8 mouse cellular contexts compared by ENCODE assay signal in genomic region chrX:52745462-52745861, GRCm38 (mm10). TPM values are rescaled to one million over a fixed set of nuclear protein-coding genes. Genes with fewer than 3 reads are reported as not detected.
DNase-seq lines count a peak whose midpoint lies in the region; ATAC-seq and TF ChIP-seq lines count a peak whose summit lies in the region.

No protein-coding gene starts in this region.

- H3K4me1 ChIP-seq in heart, embryonic 14.5 days (ENCODE audit: control insufficient read depth in 2 of 2, insufficient read depth in 2 of 2, low read length in 2 of 2): peaks cover 0 to 2% of the 10 kb centered on the region in 2 experiments; a peak in 1 of 4 replicates
- peaks cover 7% of the 10 kb centered on the region; the same call in 1 of the 2 replicates for H3K4me1 ChIP-seq in midbrain, embryonic 12.5 days
- H3K4me1 ChIP-seq in midbrain, embryonic 16.5 days (ENCODE audit: control insufficient read depth, insufficient read depth, low read length): no peaks in the 10 kb centered on the region; the same call in 1 of the 2 replicates
- peaks cover 12% of the 10 kb centered on the region for H3K4me1 ChIP-seq in limb, embryonic 10.5 days
- no peaks in the 10 kb centered on the region for H3K4me1 ChIP-seq in stomach, postnatal 0 days (replicated peaks; ENCODE audit: control insufficient read depth, insufficient read depth)

- no peaks in the 10 kb centered on the region for H3K9me3 ChIP-seq in heart, embryonic 14.5 days (ENCODE audit: control insufficient read depth, low read length)
- no peaks in the 10 kb centered on the region for H3K9me3 ChIP-seq in midbrain, embryonic 12.5 days
- H3K9me3 ChIP-seq in midbrain, embryonic 16.5 days (replicated peaks; ENCODE audit: control insufficient read depth, low read length, poor library complexity, severe bottlenecking): no peaks in the 10 kb centered on the region
- H3K9me3 ChIP-seq in limb, embryonic 10.5 days (replicated peaks): no peaks in the 10 kb centered on the region
- no peaks in the 10 kb centered on the region for H3K9me3 ChIP-seq in stomach, postnatal 0 days (ENCODE audit: control insufficient read depth, low read length)

- peaks cover 27% of the 10 kb centered on the region for H3K27me3 ChIP-seq in heart, embryonic 14.5 days (ENCODE audit: control insufficient read depth, insufficient read depth, low read length)
- H3K27me3 ChIP-seq in midbrain, embryonic 12.5 days: no peaks in the 10 kb centered on the region
- H3K27me3 ChIP-seq in midbrain, embryonic 16.5 days (ENCODE audit: control insufficient read depth, insufficient read depth, low read depth, low read length): no peaks in the 10 kb centered on the region; the same call in 1 of the 2 replicates
- peaks cover 32% of the 10 kb centered on the region for H3K27me3 ChIP-seq in limb, embryonic 10.5 days (ENCODE audit: low read depth, poor library complexity, severe bottlenecking)
- no peaks in the 10 kb centered on the region for H3K27me3 ChIP-seq in stomach, postnatal 0 days (ENCODE audit: control insufficient read depth, insufficient read depth, low read length)

- 8% methylated on average over 8 of the region's 8 CpGs for WGBS in heart, embryonic 14.5 days
- 15% methylated on average over 8 of the region's 8 CpGs for WGBS in midbrain, embryonic 12.5 days
- WGBS in midbrain, embryonic 16.5 days: 17% methylated on average over 8 of the region's 8 CpGs
- WGBS in limb, embryonic 10.5 days: 10% methylated on average over 8 of the region's 8 CpGs
- 11% methylated on average over 8 of the region's 8 CpGs for WGBS in stomach, postnatal 0 days

- no peak for TF ChIP-seq EP300 in stomach, postnatal 0 days (optimal IDR thresholded peaks at IDR 0.05)

- H3K4me3 ChIP-seq in heart, embryonic 14.5 days (ENCODE audit: control insufficient read depth in 1 of 2, insufficient read depth in 1 of 2, low read depth in 1 of 2, low read length in 2 of 2): no peak overlapping the region
- H3K4me3 ChIP-seq in midbrain, embryonic 12.5 days: no peak overlapping the region
- no peak overlapping the region for H3K4me3 ChIP-seq in midbrain, embryonic 16.5 days (ENCODE audit: low read depth, low read length)
- peak overlapping the region; percentile 60 for H3K4me3 ChIP-seq in limb, embryonic 10.5 days
- H3K4me3 ChIP-seq in stomach, postnatal 0 days (ENCODE audit: low read depth, low read length): no peak overlapping the region

- no peaks in the 10 kb centered on the region for H3K36me3 ChIP-seq in heart, embryonic 14.5 days (ENCODE audit: control insufficient read depth, insufficient read depth, low read length)
- H3K36me3 ChIP-seq in midbrain, embryonic 12.5 days: no peaks in the 10 kb centered on the region
- H3K36me3 ChIP-seq in midbrain, embryonic 16.5 days (ENCODE audit: control insufficient read depth, insufficient read depth, low read length): no peaks in the 10 kb centered on the region
- H3K36me3 ChIP-seq in limb, embryonic 10.5 days: no peaks in the 10 kb centered on the region
- H3K36me3 ChIP-seq in stomach, postnatal 0 days (ENCODE audit: control insufficient read depth, insufficient read depth, low read length): no peaks in the 10 kb centered on the region

- DNase-seq in heart, postnatal 10 days: no peak
- peak; percentile 31 for DNase-seq in limb, embryonic 10.5 days (ENCODE audit: low spot score)
- DNase-seq in telencephalon, adult 2 months (ENCODE audit: low read depth, low spot score): peak; percentile 3
- no peak for DNase-seq in stomach, postnatal 0 days (ENCODE audit: low spot score)
- no peak for DNase-seq in right cerebral cortex, adult 18-20 months

- H3K27ac ChIP-seq in heart, embryonic 14.5 days (replicated peaks in 1 of 2; ENCODE audit: control insufficient read depth in 1 of 2, insufficient read depth in 1 of 2, low read depth in 2 of 2, low read length in 2 of 2): no peak overlapping the region
- H3K27ac ChIP-seq in midbrain, embryonic 12.5 days (replicated peaks): no peak overlapping the region
- no peak overlapping the region for H3K27ac ChIP-seq in midbrain, embryonic 16.5 days (ENCODE audit: low read length)
- no peak overlapping the region for H3K27ac ChIP-seq in limb, embryonic 10.5 days
- H3K27ac ChIP-seq in stomach, postnatal 0 days (replicated peaks): no peak overlapping the region

- H3K4me2 ChIP-seq in heart, embryonic 14.5 days (ENCODE audit: low read length): peak overlapping the region; percentile 83; the same call in 1 of the 2 replicates
- H3K4me2 ChIP-seq in midbrain, embryonic 12.5 days (replicated peaks): peak overlapping the region; percentile 80
- H3K4me2 ChIP-seq in midbrain, embryonic 16.5 days (ENCODE audit: low read length): no peak overlapping the region
- H3K4me2 ChIP-seq in stomach, postnatal 0 days (replicated peaks; ENCODE audit: low read depth): no peak overlapping the region

- no peak for TF ChIP-seq CTCF in stomach, postnatal 0 days (IDR thresholded peaks at IDR 0.05; ENCODE audit: low read depth)

- no peak overlapping the region for H3K9ac ChIP-seq in heart, embryonic 14.5 days (ENCODE audit: low read length)
- H3K9ac ChIP-seq in midbrain, embryonic 12.5 days (replicated peaks): no peak overlapping the region
- H3K9ac ChIP-seq in midbrain, embryonic 16.5 days (ENCODE audit: low read depth, low read length): no peak overlapping the region
- H3K9ac ChIP-seq in stomach, postnatal 0 days (ENCODE audit: low read length): no peak overlapping the region

- no peak for ATAC-seq in heart, embryonic 14.5 days (ENCODE audit: insufficient number of reproducible peaks, insufficient read depth, low FRiP score, low read depth)
- 0 out of 2 replicates have a peak, but pooled peaks have one; percentile 12 for ATAC-seq in midbrain, embryonic 12.5 days (ENCODE audit: low FRiP score, low read depth)
- no peak for ATAC-seq in midbrain, embryonic 16.5 days
- ATAC-seq in stomach, postnatal 0 days (ENCODE audit: low FRiP score, low TSS enrichment): no peak

- intact Hi-C loops in heart, postnatal 10 days (cut with DNase I): no loop called here

RNA-seq across cellular contexts. Expression of gene Ccdc160, which starts 45.5 kb away (rescaled TPM):
- 0.26 and 1.1 TPM in 2 replicates for polyA plus RNA-seq in heart, embryonic 14.5 days (2014; fragmentation: Nextera tagmentation; extraction: Ambion mirVana)
- under 1 TPM; 0.45 to 0.72 TPM for total RNA-seq in heart, postnatal 10 days (2021)
- 5.4 and 5.5 TPM in 2 replicates for polyA plus RNA-seq in midbrain, embryonic 12.5 days (2016; fragmentation: Nextera tagmentation; extraction: Ambion mirVana)
- polyA plus RNA-seq in midbrain, embryonic 16.5 days (2015; fragmentation: Nextera tagmentation; extraction: Ambion mirVana): 8.7 and 9.6 TPM in 2 replicates
- 1.9 and 2.5 TPM in 2 replicates for polyA plus RNA-seq in limb, embryonic 10.5 days (2016; fragmentation: Nextera tagmentation; extraction: Ambion mirVana)
- polyA plus RNA-seq in stomach, postnatal 0 days (2015; fragmentation: Nextera tagmentation; extraction: Ambion mirVana): 0.25 and 0.27 TPM in 2 replicates

Comparison
In these comparisons a context has a peak if more than half of its experiments do, and no peak if none do; other contexts are left out.
1. H3K4me2 ChIP-seq: peak in heart, embryonic 14.5 days (single experiment) and midbrain, embryonic 12.5 days (single experiment); none in midbrain, embryonic 16.5 days (single experiment) and stomach, postnatal 0 days (single experiment).
2. DNase-seq: peak in limb, embryonic 10.5 days (single experiment) and telencephalon, adult 2 months (single experiment); none in heart, postnatal 10 days (0 of 2), stomach, postnatal 0 days (single experiment) and right cerebral cortex, adult 18-20 months (single experiment).